Mouse (Mus musculus) heart, postnatal 0 days (tissue): Measurements from ENCODE around the gene Col6a6.

Experiments
- CTCF ChIP-seq: IDR thresholded peaks from 2 replicates; pipeline ENCODE4 v1.5.1; 2016; ENCODE audit warnings: antibody characterized with exemption, control low read depth, low read depth
- EP300 ChIP-seq: IDR thresholded peaks from 2 replicates; pipeline ENCODE4 v1.6.1; 2016; ENCODE audit warnings: antibody characterized with exemption, low read depth

DNA sequence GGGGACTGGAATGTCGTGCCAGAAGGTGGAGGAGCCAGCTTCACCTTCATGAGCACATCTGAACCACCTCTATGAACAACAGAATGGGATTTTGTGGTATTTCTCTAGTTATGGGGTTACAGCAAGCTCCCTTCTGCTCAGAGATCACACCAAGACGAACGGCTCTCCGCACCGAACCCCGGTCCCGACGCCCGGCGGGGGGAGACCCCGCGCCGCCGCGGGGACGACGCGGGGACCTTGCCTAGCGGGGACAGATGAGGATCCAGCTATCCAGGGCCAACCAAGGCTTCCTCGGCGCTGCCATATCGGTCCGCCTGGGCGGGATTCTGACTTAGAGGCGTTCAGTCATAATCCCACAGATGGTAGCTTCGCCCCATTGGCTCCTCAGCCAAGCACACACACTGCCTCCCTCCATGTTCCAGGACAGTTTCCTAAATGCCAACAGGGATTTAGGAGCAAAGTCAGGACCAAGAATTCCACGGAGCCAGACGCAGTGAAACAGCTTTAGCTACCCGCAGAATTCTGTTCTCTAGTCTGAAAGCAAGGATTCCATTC is 8.7 kb downstream of the Col6a6 start:
- TF ChIP-seq EP300 (no peak), CTCF (no peak)
